Mouse (Mus musculus) stomach, postnatal 0 days (tissue): Measurements from ENCODE around the gene Ispd.

Experiments
- CTCF ChIP-seq: IDR thresholded peaks from 2 replicates; pipeline ENCODE4 v1.5.1; 2016; ENCODE audit warnings: antibody characterized with exemption, low read depth, mild to moderate bottlenecking, moderate library complexity
- EP300 ChIP-seq: optimal IDR thresholded peaks from 2 replicates; pipeline ENCODE3; 2016; ENCODE audit warnings: antibody characterized with exemption

DNA sequence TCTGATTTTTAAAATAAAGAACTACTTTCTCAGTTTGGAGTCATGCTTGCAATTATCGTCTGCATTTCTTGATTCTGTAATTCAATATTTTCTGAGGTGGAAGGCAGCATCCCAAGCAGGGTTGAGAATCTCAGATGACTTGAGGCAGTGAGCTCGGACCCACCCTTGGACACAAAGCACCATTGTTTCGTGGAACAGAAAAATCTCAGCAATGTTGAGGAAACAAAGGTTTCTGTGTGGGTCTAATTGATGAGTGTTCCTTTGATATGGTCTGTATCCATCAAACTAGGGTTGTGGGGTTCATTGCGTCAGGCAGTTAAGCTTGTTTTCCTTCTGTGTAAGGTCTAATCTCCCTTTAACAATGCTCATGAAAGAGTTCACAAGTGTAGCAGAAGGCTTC is 37.1 kb upstream of the Ispd start:
- no peak for TF ChIP-seq CTCF
- no peak for TF ChIP-seq EP300
